Mouse (Mus musculus) liver, embryonic 15.5 days (tissue): Measurements from ENCODE around the gene Snx30. TPM values are rescaled to one million over a fixed set of nuclear protein-coding genes. Genes with fewer than 3 reads are reported as not detected.

ENCODE experiments used
- ATAC-seq: fragments of 200-750 bp; cut with Nextera tagmentation; 2 replicates; pipeline ENCODE4 v1.8.0; 2017; ENCODE audit warnings: moderate number of reproducible peaks, mild to moderate bottlenecking, moderate library complexity; ENCODE audit not compliant: insufficient read depth
- H3K27ac ChIP-seq: fragments of 300-500 bp; sonication (generic); replicated peaks from 2 replicates; pipeline ENCODE4 v1.5.1; 2015; ENCODE audit warnings: mild to moderate bottlenecking, inconsistent platforms
- H3K27me3 ChIP-seq: fragments of 300-500 bp; sonication (generic); 2 replicates; pipeline ENCODE4 v1.6.1; 2015; ENCODE audit warnings: mild to moderate bottlenecking, inconsistent platforms
- H3K36me3 ChIP-seq: fragments of 300-500 bp; sonication (generic); replicated peaks from 2 replicates; pipeline ENCODE4 v1.6.1; 2015; ENCODE audit warnings: moderate library complexity, mild to moderate bottlenecking, inconsistent platforms
- H3K4me1 ChIP-seq: fragments of 300-500 bp; sonication (generic); replicated peaks from 2 replicates; pipeline ENCODE4 v1.6.1; 2015; ENCODE audit warnings: inconsistent platforms
- H3K4me2 ChIP-seq: fragments of 300-500 bp; sonication (generic); 2 replicates; pipeline ENCODE4 v1.6.1; 2015; ENCODE audit warnings: moderate library complexity, mild to moderate bottlenecking, inconsistent platforms
- H3K4me3 ChIP-seq: fragments of 300-500 bp; sonication (generic); replicated peaks from 2 replicates; pipeline ENCODE4 v1.5.1; 2015; ENCODE audit warnings: mild to moderate bottlenecking, inconsistent platforms
- H3K9ac ChIP-seq: fragments of 300-500 bp; sonication (generic); 2 replicates; pipeline ENCODE4 v1.6.1; 2015; ENCODE audit warnings: moderate library complexity, mild to moderate bottlenecking, inconsistent platforms
- H3K9me3 ChIP-seq: fragments of 300-500 bp; sonication (generic); replicated peaks from 2 replicates; pipeline ENCODE4 v1.6.1; 2016; ENCODE audit warnings: inconsistent platforms
- WGBS: fragments of 180-500 bp; shearing (Covaris S2); methylation state at CpG from one replicate; pipeline ENCODE4 v1.1.7; 2015; ENCODE audit warnings: mixed read lengths; ENCODE audit not compliant: insufficient replicate concordance; 5-methylcytosine and 5-hydroxymethylcytosine counted together
- polyA plus RNA-seq: library from polyadenylated mRNA; unstranded; fragments of >200 nt; fragmentation: Nextera tagmentation; extraction: Ambion mirVana; gene quantifications from 2 replicates; pipeline ENCODE4 v1.2.1, GENCODE M21; 2015

The Snx30 gene
- polyA plus RNA-seq, 1 experiment from 2014 or later: 4.3 TPM

GRCm38 (mm10) chr4:59814094-59814493 lies 8.5 kb downstream of the Snx30 start:
- WGBS: 37% methylated on average over 7 of the region's 7 CpGs
- H3K4me1 ChIP-seq: peaks cover 47% of the 10 kb centered on the region

GRCm38 (mm10) chr4:59815121-59815810 lies 9.6 kb downstream of the Snx30 start:
- H3K27me3 ChIP-seq: no peaks in the 10 kb centered on the region
- no peaks in the 10 kb centered on the region for H3K9me3 ChIP-seq
- H3K36me3 ChIP-seq: no peaks in the 10 kb centered on the region
- no peak overlapping the region for H3K27ac ChIP-seq
- WGBS: 63% methylated on average over 4 of the region's 4 CpGs
- no peak for ATAC-seq
- no peak overlapping the region for H3K4me3 ChIP-seq
- H3K9ac ChIP-seq: no peak overlapping the region
- no peak overlapping the region for H3K4me2 ChIP-seq
- peaks cover 54% of the 10 kb centered on the region for H3K4me1 ChIP-seq

More at GRCm38 (mm10) chr4:59814094-59814493, 8.5 kb downstream of the Snx30 start:
- H3K27ac ChIP-seq: no peak overlapping the region
- no peaks in the 10 kb centered on the region for H3K27me3 ChIP-seq
- no peak overlapping the region for H3K9ac ChIP-seq
- peak overlapping the region; percentile 7; the same call in 1 of the 2 replicates for H3K4me2 ChIP-seq
- H3K4me3 ChIP-seq: no peak overlapping the region
- ATAC-seq: peak; percentile 64
- no peaks in the 10 kb centered on the region for H3K9me3 ChIP-seq
- no peaks in the 10 kb centered on the region for H3K36me3 ChIP-seq

GRCm38 (mm10) chr4:59816016-59816415 lies 10.4 kb downstream of the Snx30 start:
- H3K4me3 ChIP-seq: no peak overlapping the region
- WGBS: 59% methylated on average over 5 of the region's 5 CpGs
- H3K27me3 ChIP-seq: no peaks in the 10 kb centered on the region
- no peaks in the 10 kb centered on the region for H3K36me3 ChIP-seq
- ATAC-seq: no peak
- H3K27ac ChIP-seq: no peak overlapping the region
- no peak overlapping the region for H3K9ac ChIP-seq
- H3K4me1 ChIP-seq: peaks cover 54% of the 10 kb centered on the region
- H3K4me2 ChIP-seq: no peak overlapping the region
- no peaks in the 10 kb centered on the region for H3K9me3 ChIP-seq

- Histone ChIP-seq H3K4me1 (peaks cover 54% of the 10 kb centered on the region), H3K27me3 (no peaks in the 10 kb centered on the region), H3K4me3 (no peak overlapping the region), H3K36me3 (no peaks in the 10 kb centered on the region), H3K9ac (no peak overlapping the region), H3K27ac (no peak overlapping the region), H3K9me3 (no peaks in the 10 kb centered on the region), H3K4me2 (no peak overlapping the region)
- no peak for ATAC-seq
- WGBS: 49% methylated on average over 9 of the region's 9 CpGs
Observed at GRCm38 (mm10) chr4:59816477-59816876, 10.8 kb downstream of the Snx30 start.

GRCm38 (mm10) chr4:59817790-59818189 lies 12.2 kb downstream of the Snx30 start:
- Histone ChIP-seq H3K9ac (no peak overlapping the region), H3K36me3 (no peaks in the 10 kb centered on the region), H3K27me3 (no peaks in the 10 kb centered on the region), H3K4me3 (no peak overlapping the region), H3K27ac (no peak overlapping the region), H3K9me3 (no peaks in the 10 kb centered on the region), H3K4me2 (no peak overlapping the region), H3K4me1 (peaks cover 54% of the 10 kb centered on the region)
- no peak for ATAC-seq
- 42% methylated on average over 5 of the region's 5 CpGs for WGBS

- 72% methylated on average over 10 of the region's 10 CpGs for WGBS
- no peaks in the 10 kb centered on the region for H3K9me3 ChIP-seq
- H3K36me3 ChIP-seq: no peaks in the 10 kb centered on the region
Observed at GRCm38 (mm10) chr4:59818498-59818897, 12.9 kb downstream of the Snx30 start.

GRCm38 (mm10) chr4:59819054-59819472 lies 13.4 kb downstream of the Snx30 start:
- no peak overlapping the region for H3K9ac ChIP-seq
- H3K27me3 ChIP-seq: no peaks in the 10 kb centered on the region
- ATAC-seq: no peak
- H3K27ac ChIP-seq: no peak overlapping the region
- no peak overlapping the region for H3K4me3 ChIP-seq
- no peaks in the 10 kb centered on the region for H3K9me3 ChIP-seq
- WGBS: 26% methylated on average over 7 of the region's 7 CpGs
- H3K4me1 ChIP-seq: peaks cover 52% of the 10 kb centered on the region
- H3K36me3 ChIP-seq: no peaks in the 10 kb centered on the region
- H3K4me2 ChIP-seq: no peak overlapping the region

More at GRCm38 (mm10) chr4:59818498-59818897, 12.9 kb downstream of the Snx30 start:
- no peak for ATAC-seq
- Histone ChIP-seq H3K9ac (no peak overlapping the region), H3K27me3 (no peaks in the 10 kb centered on the region), H3K4me3 (no peak overlapping the region), H3K4me2 (no peak overlapping the region), H3K4me1 (peaks cover 58% of the 10 kb centered on the region), H3K27ac (no peak overlapping the region)

GRCm38 (mm10) chr4:59819477-59820022 lies 13.9 kb downstream of the Snx30 start:
- Histone ChIP-seq H3K36me3 (no peaks in the 10 kb centered on the region), H3K9ac (no peak overlapping the region), H3K9me3 (no peaks in the 10 kb centered on the region), H3K4me1 (peaks cover 48% of the 10 kb centered on the region), H3K27ac (no peak overlapping the region), H3K27me3 (no peaks in the 10 kb centered on the region), H3K4me3 (no peak overlapping the region), H3K4me2 (no peak overlapping the region)
- no peak for ATAC-seq
- WGBS: 48% methylated on average over 12 of the region's 12 CpGs

- Histone ChIP-seq H3K27me3 (no peaks in the 10 kb centered on the region), H3K9ac (no peak overlapping the region), H3K4me3 (no peak overlapping the region), H3K4me2 (no peak overlapping the region), H3K9me3 (no peaks in the 10 kb centered on the region), H3K27ac (no peak overlapping the region), H3K36me3 (0 out of 2 replicates have a peak, but pooled peaks cover 5% of the 10 kb centered on the region), H3K4me1 (peaks cover 50% of the 10 kb centered on the region)
- no peak for ATAC-seq
- 74% methylated on average over 1 of the region's 1 CpGs for WGBS
Observed at GRCm38 (mm10) chr4:59821516-59821915, 15.9 kb downstream of the Snx30 start.

- ATAC-seq: no peak
Observed at GRCm38 (mm10) chr4:59822119-59822518, 16.5 kb downstream of the Snx30 start.

GRCm38 (mm10) chr4:59823470-59823869 lies 17.8 kb downstream of the Snx30 start:
- Histone ChIP-seq H3K9ac (no peak overlapping the region), H3K4me1 (peaks cover 32% of the 10 kb centered on the region), H3K27ac (no peak overlapping the region), H3K36me3 (0 out of 2 replicates have a peak, but pooled peaks cover 8% of the 10 kb centered on the region), H3K27me3 (no peaks in the 10 kb centered on the region), H3K4me3 (no peak overlapping the region), H3K9me3 (no peaks in the 10 kb centered on the region), H3K4me2 (no peak overlapping the region)
- WGBS: 46% methylated on average over 7 of the region's 7 CpGs
- 0 out of 2 replicates have a peak, but pooled peaks have one; percentile 22 for ATAC-seq

More at GRCm38 (mm10) chr4:59822119-59822518, 16.5 kb downstream of the Snx30 start:
- no peak overlapping the region for H3K27ac ChIP-seq
- H3K27me3 ChIP-seq: no peaks in the 10 kb centered on the region
- no peak overlapping the region for H3K4me2 ChIP-seq
- 49% methylated on average over 4 of the region's 4 CpGs for WGBS
- no peak overlapping the region for H3K4me3 ChIP-seq
- peaks cover 44% of the 10 kb centered on the region for H3K4me1 ChIP-seq
- no peak overlapping the region for H3K9ac ChIP-seq
- no peaks in the 10 kb centered on the region for H3K9me3 ChIP-seq
- H3K36me3 ChIP-seq: 0 out of 2 replicates have a peak, but pooled peaks cover 8% of the 10 kb centered on the region
